17 mouse cellular contexts compared by ENCODE assay signal in the genomic region with DNA sequence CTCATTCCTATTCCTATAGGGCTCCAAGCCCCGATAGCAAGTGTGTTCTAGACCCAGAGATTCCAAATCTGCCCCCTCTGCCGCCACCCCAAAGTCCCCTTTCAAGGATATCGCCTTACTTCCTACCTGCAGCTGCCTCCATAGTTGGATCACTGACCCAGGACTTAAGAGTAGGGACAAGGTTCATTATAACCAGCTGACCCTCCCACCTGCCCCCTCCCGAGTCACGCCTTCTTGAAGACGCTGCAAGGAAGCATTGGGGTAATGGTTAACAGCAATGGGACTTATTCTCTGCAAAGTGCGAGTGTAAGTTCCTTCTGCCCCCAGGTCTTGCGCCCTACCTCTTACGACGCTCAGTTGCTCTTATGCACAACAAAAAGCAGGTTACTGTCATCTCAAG. TPM values are rescaled to one million over a fixed set of nuclear protein-coding genes. Genes with fewer than 3 reads are reported as not detected.
DNase-seq lines count a peak whose midpoint lies in the region; ATAC-seq and TF ChIP-seq lines count a peak whose summit lies in the region.
"Had no signal": no experiment of that assay in that cellular context is flagged by ENCODE, and none has a peak within 500 bp of the region (broad histone marks: within the 10 kb centered on the region; RNA-seq: fewer than 3 reads in every experiment).

A gene (minus strand): TSS at position 158 of the 400 bp plus-strand sequence.

- H3K4me1 ChIP-seq in hindbrain, embryonic 13.5 days (replicated peaks) = peaks cover 48% of the 10 kb centered on the region
- H3K4me1 ChIP-seq in hindbrain, embryonic 11.5 days (replicated peaks; ENCODE audit: control insufficient read depth, insufficient read depth, low read length) = no peaks in the 10 kb centered on the region; the same call in none of the 2 replicates
- peaks cover 11% of the 10 kb centered on the region; the same call in 1 of the 2 replicates for H3K4me1 ChIP-seq in intestine, embryonic 15.5 days (replicated peaks)
- H3K4me1 ChIP-seq in kidney, adult 2 months (ENCODE audit: control insufficient read depth, insufficient read depth, low read length) = peaks cover 13% of the 10 kb centered on the region; the same call in 1 of the 2 replicates

- no peak for ATAC-seq in hindbrain, embryonic 13.5 days (ENCODE audit: low FRiP score)
- ATAC-seq in hindbrain, embryonic 11.5 days (ENCODE audit: low FRiP score) = no peak
- ATAC-seq in intestine, embryonic 15.5 days = peak; percentile 84
- ATAC-seq: inflammation-experienced regulatory T-cells, adult 6 months had no signal

- TF ChIP-seq POLR2A in kidney, adult 2 months (IDR thresholded peaks at IDR 0.05; ENCODE audit: low read depth, low read length) = no peak

- no peaks in the 10 kb centered on the region for H3K36me3 ChIP-seq in hindbrain, embryonic 13.5 days
- no peaks in the 10 kb centered on the region for H3K36me3 ChIP-seq in hindbrain, embryonic 11.5 days (ENCODE audit: control insufficient read depth, insufficient read depth, low read length)
- no peaks in the 10 kb centered on the region for H3K36me3 ChIP-seq in intestine, embryonic 15.5 days
- H3K36me3 ChIP-seq in kidney, adult 2 months (ENCODE audit: control insufficient read depth, insufficient read depth, low read length) = no peaks in the 10 kb centered on the region; the same call in 1 of the 2 replicates

- H3K4me3 ChIP-seq in hindbrain, embryonic 13.5 days = no peak within 1 kb of the TSS
- no peak within 1 kb of the TSS for H3K4me3 ChIP-seq in hindbrain, embryonic 11.5 days (ENCODE audit: low read depth, low read length)
- peak within 1 kb of the TSS; percentile 22; the same call in 1 of the 2 replicates for H3K4me3 ChIP-seq in intestine, embryonic 15.5 days (replicated peaks)
- peak within 1 kb of the TSS; percentile 60 for H3K4me3 ChIP-seq in kidney, adult 2 months (ENCODE audit: insufficient read depth, low read depth, low read length)
- H3K4me3 ChIP-seq: embryonic facial prominence, embryonic 13.5 days; limb, embryonic 15.5 days had no signal

- H3K27me3 ChIP-seq in hindbrain, embryonic 13.5 days = peaks cover 22% of the 10 kb centered on the region; the same call in 1 of the 2 replicates
- no peaks in the 10 kb centered on the region for H3K27me3 ChIP-seq in hindbrain, embryonic 11.5 days (ENCODE audit: control insufficient read depth, insufficient read depth, low read length)
- no peaks in the 10 kb centered on the region for H3K27me3 ChIP-seq in intestine, embryonic 15.5 days (replicated peaks)
- no peaks in the 10 kb centered on the region for H3K27me3 ChIP-seq in kidney, adult 2 months (replicated peaks; ENCODE audit: control insufficient read depth, insufficient read depth, low read length)
- H3K27me3 ChIP-seq: limb, embryonic 15.5 days had no signal

- no peak within 1 kb of the TSS for H3K27ac ChIP-seq in hindbrain, embryonic 13.5 days
- H3K27ac ChIP-seq in hindbrain, embryonic 11.5 days (ENCODE audit: low read depth, low read length) = no peak within 1 kb of the TSS
- 0 out of 2 replicates have a peak within 1 kb of the TSS, but pooled peaks have one; percentile 3 for H3K27ac ChIP-seq in intestine, embryonic 15.5 days
- H3K27ac ChIP-seq in kidney, adult 2 months (ENCODE audit: insufficient read depth, low read depth, low read length) = peak within 1 kb of the TSS; percentile 83
- H3K27ac ChIP-seq: embryonic facial prominence, embryonic 13.5 days; limb, embryonic 15.5 days had no signal

- DNase-seq in hindbrain, embryonic 11.5 days (ENCODE audit: low spot score) = no peak
- DNase-seq in kidney, adult 2 months = peak; percentile 92
- peak; percentile 80 to 91 for DNase-seq in kidney, postnatal 25 days
- DNase-seq in cerebellum, adult 11-12 months = no peak
- no peak for DNase-seq in right cerebral cortex, adult 18-20 months
- no peak for DNase-seq in heart, adult 18-20 months
- DNase-seq: adrenal gland, postnatal 36 days; cerebellum, adult 9-10 months; lung, adult 18-20 months; thymus, adult 18-20 months had no signal

- H3K9me3 ChIP-seq in hindbrain, embryonic 13.5 days = no peaks in the 10 kb centered on the region
- H3K9me3 ChIP-seq in hindbrain, embryonic 11.5 days (ENCODE audit: control insufficient read depth, low read length) = no peaks in the 10 kb centered on the region
- no peaks in the 10 kb centered on the region for H3K9me3 ChIP-seq in intestine, embryonic 15.5 days
- H3K9me3 ChIP-seq: embryonic facial prominence, embryonic 13.5 days; limb, embryonic 15.5 days had no signal

- WGBS in hindbrain, embryonic 13.5 days = 81% methylated on average over 10 of the region's 10 CpGs
- WGBS in hindbrain, embryonic 11.5 days = 76% methylated on average over 10 of the region's 10 CpGs
- 62% methylated on average over 10 of the region's 10 CpGs for WGBS in intestine, embryonic 15.5 days
- WGBS in kidney, adult 2 months = 48% methylated on average over 10 of the region's 10 CpGs

- no peak within 1 kb of the TSS for H3K4me2 ChIP-seq in hindbrain, embryonic 13.5 days
- H3K4me2 ChIP-seq in hindbrain, embryonic 11.5 days (replicated peaks; ENCODE audit: low read depth, low read length) = no peak within 1 kb of the TSS
- peak within 1 kb of the TSS; percentile 43 for H3K4me2 ChIP-seq in intestine, embryonic 15.5 days (replicated peaks)

- no peak for TF ChIP-seq CTCF in kidney, adult 2 months (conservative IDR thresholded peaks at IDR 0.05; ENCODE audit: insufficient read depth, insufficient read length, low read depth, low read length)

- H3K9ac ChIP-seq in hindbrain, embryonic 13.5 days = 0 out of 2 replicates have a peak within 1 kb of the TSS, but pooled peaks have one; percentile 24
- H3K9ac ChIP-seq in hindbrain, embryonic 11.5 days (ENCODE audit: low read depth, low read length) = no peak within 1 kb of the TSS
- no peak within 1 kb of the TSS for H3K9ac ChIP-seq in intestine, embryonic 15.5 days
- H3K9ac ChIP-seq: embryonic facial prominence, embryonic 13.5 days; limb, embryonic 15.5 days had no signal

RNA-seq across cellular contexts. Expression of the gene that starts here (rescaled TPM):
- 0.17 and 0.48 TPM in 2 replicates for polyA plus RNA-seq in hindbrain, embryonic 13.5 days (2015; fragmentation: Nextera tagmentation; extraction: Ambion mirVana)
- polyA plus RNA-seq in hindbrain, embryonic 11.5 days (2014; fragmentation: Nextera tagmentation; extraction: Ambion mirVana) = 0.13 TPM in 1 of 2 replicates, not detected in the other
- 11.7 and 12.9 TPM in 2 replicates for polyA plus RNA-seq in intestine, embryonic 15.5 days (2015; fragmentation: Nextera tagmentation; extraction: Ambion mirVana)
- polyA plus RNA-seq in kidney, adult 2 months (2012; rRNA removed) = 58.0 and 62.5 TPM in 2 replicates
- total RNA-seq in heart, adult 18-20 months (2021) = 1 to 10 TPM; 4.6 to 5.4 TPM
- total RNA-seq: adrenal gland, postnatal 36 days had no signal
- polyA plus RNA-seq: C2C12; heart, embryonic 11.5 days had no signal

Comparison
In these comparisons a context has a peak if more than half of its experiments do, and no peak if none do; other contexts are left out.
1. H3K27ac ChIP-seq: peak in intestine, embryonic 15.5 days (single experiment) and kidney, adult 2 months (single experiment); none in hindbrain, embryonic 13.5 days (single experiment) and hindbrain, embryonic 11.5 days (single experiment).
2. H3K4me3 ChIP-seq: peak in intestine, embryonic 15.5 days (single experiment) and kidney, adult 2 months (single experiment); none in hindbrain, embryonic 13.5 days (single experiment) and hindbrain, embryonic 11.5 days (single experiment).
3. DNase-seq: peak in kidney, adult 2 months (single experiment) and kidney, postnatal 25 days (2 of 2); none in hindbrain, embryonic 11.5 days (single experiment), cerebellum, adult 11-12 months (single experiment), right cerebral cortex, adult 18-20 months (single experiment) and heart, adult 18-20 months (0 of 2).